Mouse (Mus musculus) layer of hippocampus, postnatal 14 days (tissue): ENCODE results near the gene Car14. TPM values are rescaled to one million over a fixed set of nuclear protein-coding genes. Genes with fewer than 3 reads are reported as not detected.
"Not testable (repeated sequence)": the region's sequence is repeated elsewhere in the genome, so short reads cannot be mapped to it uniquely, and the experiment has no call there.

Experiments used
- DNase-seq, 2 experiments: peaks; one replicate each; pipeline ENCODE4 v3.0.0; 2021 to 2022; ENCODE audit warnings: low spot score in 2 of 2, mixed read lengths in 1 of 2
- long read RNA-seq, 2 experiments: library from polyadenylated mRNA; stranded (forward); transcript quantifications; one replicate each; pipeline ENCODE4 v2.0.0; 2021
- total RNA-seq, 2 experiments: library from RNA; stranded (reverse); gene quantifications; 2 replicates each; pipeline ENCODE4 v1.2.3; 2021

Gene Car14
- 10 to 100 TPM in 1 of 2 experiments, 1 to 10 TPM in 1; 6.8 to 11.9 TPM for total RNA-seq
- long read RNA-seq, experiment 1, partial matches to known transcripts: 0 of 11 reads
- long read RNA-seq, experiment 1, other reads (novel, unspliced or antisense): 11 of 11 reads
- long read RNA-seq, experiment 2, partial matches to known transcripts: 1 of 47 reads
- long read RNA-seq, experiment 2, other reads (novel, unspliced or antisense): 42 of 47 reads

DNA sequence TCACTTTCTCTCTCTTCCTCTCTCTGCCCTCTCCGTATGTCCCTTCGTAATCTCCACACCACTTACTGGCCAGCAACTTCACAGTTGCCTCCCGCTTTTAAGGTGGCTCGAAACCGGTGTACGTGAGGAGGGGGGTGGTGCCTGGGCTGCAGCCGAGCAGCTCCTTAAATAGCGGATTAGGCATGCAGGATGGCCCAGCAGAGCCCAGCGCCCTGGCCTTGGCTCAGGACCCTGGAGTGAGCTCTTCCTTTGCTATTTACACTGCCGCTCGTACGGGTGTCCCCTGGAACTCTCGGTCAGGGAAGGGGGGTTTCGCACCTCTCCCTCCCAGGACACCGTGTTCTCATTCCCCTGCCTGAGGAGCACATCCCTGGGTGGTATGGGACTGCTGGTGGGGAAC is at the start of gene Car14:
Car14 (minus strand) TSS at position 124 of the 400 bp plus-strand sequence.
- DNase-seq: no peak

DNA sequence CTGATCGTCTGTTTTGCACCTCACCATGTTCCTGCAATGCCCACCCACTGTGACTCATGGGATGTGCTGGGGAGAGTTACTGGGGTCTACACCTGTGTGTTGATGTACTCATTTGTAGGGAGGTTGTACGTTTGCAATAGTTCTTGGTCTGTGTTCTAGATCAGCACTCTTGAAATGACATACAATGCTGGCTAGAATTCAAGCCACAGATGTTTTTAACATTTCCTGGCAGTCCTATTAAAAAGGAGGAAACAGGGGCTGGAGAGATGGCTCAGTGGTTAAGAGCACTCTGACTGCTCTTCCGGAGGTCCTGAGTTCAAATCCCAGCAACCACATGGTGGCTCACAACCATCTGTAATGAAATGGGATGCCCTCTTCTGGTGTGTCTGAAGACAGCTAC is 49.0 kb upstream of the Car14 start:
- DNase-seq: no peak

DNA sequence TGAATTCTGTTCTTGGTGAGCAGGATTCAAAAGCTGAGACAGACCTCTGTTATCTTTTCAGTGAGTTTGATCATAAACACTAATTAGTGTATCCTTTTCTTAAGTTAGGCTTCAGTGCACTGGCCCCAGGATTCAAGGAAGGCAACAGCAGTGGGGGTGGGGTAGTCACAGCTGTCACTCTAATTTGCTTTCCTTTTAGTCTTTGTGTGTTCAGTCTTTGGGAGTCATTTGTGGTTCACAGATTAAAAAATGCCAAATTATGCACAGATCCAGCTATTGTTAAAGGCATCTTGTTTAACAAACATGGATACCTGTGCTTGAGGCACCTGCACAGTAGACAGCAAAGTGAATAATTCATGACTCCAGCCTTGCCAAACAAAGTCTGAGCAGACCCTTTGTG is 48.5 kb upstream of the Car14 start:
- no peak for DNase-seq

DNA sequence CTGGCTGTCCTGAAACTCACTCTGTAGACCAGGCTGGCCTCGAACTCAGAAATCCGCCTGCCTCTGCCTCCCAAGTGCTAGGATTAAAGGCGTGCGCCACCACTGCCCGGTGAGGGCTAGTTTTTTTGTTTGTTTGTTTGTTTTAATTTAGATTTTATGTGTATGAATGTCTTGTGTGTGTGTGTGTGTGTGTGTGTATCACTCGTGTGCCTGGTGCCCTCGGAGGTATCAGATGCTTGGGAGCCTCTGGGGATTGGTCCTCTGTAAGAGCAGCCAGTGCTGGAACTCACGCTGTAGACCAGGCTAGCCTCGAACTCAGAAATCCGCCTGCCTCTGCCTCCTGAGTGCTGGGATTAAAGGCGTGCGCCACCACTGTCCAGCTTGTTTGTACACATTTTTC is 47.1 kb upstream of the Car14 start:
- not testable (repeated sequence) for DNase-seq

DNA sequence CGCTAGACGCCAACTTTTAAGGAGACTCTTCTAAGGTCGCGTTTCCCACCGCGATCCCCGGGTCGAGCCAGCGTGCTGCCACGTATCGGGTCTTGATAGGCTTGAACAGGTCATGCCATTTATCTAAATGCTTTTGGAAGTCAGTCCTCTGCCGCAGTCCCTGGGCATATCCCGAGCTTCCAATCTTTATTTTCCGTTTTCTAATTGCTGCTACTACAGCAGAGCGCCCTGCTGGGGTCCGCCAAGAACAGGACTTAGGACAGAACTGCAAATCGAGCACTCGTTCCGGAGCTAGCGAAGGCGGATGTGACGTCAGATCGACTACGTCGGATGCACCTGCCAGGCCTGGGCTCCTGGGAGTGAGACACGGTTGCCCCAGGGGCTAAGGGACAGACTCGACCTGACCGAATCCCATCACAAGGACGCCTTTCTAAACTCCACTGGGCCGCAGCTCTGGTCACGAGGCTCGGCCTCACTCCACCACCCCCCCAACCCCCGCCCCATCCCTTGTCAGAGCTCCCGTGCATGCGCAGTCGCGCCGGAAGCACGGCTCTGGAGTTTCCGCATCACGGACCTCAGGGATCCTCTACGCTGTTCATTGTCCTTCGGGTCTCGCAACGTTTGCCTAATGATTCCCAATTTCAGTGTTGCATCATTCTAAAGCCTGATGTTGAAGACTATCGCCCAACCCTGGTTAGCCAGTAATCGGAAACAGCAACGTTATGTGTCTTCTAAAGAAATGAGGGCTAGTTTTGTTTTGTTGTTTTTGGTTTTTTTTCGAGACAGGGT is 46.5 kb upstream of the Car14 start:
- peak; percentile 92 to 98 for DNase-seq

DNA sequence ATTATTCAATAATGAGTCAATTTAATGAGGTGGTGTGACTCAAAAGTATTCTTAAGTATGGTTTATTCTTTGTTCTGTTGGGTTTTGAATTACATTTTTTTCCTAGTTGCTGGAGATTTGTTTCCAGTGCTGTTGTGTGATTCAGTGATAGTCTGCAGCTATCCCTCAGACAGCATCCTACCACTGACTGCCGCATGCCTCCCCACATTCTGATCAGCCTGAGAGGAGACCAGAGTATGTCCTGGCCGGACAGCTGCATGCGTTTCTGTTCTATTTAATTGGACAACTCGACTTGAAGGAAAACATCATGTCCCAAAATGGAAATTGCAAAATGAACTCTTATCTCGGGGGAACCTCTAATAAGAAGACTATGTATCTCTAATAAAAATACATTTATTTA is 43.8 kb upstream of the Car14 start:
- no peak for DNase-seq

DNA sequence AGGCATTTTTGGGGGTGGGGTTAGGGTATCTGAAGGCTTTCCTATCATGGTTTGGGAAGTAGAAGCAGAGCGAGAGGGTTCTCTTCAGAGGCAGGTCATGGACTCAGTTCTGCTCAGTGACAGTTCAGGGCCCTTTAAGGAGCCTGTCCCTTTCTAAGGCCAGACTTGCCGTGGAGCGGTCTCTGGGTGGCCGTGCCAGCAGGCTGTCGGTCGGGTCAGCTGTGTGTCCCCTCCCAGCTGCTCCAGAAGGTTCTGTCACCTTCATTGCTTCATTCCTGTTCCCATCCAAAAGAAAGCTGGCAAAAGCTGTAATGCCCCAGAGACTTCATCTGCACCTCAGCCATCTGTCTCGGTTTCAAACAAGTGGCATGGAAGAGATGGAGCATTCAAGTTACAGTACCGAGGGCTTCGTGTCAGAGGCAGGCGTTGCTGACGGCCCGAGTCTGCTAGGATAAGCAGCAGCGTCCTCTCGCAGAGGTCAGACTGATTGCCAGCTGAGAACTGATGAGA is 41.3 kb upstream of the Car14 start:
- no peak for DNase-seq

DNA sequence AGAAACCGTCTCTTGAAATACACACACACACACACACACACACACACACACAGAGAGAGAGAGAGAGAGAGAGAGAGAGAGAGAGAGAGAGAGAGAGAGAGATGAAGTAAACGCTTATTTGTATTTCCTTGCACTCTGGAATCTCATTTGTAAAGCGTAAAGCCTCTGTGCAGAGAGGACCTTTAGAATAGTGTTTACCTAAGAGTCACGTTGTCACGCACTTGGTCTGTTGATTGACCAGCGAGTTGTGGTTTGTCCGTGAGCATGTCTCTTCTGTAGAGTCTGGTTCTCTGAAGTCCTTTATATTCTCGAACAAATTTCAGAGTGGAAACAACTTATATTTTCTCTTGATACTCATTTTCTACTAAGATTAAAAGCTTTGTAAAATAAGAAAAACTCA is 40.3 kb upstream of the Car14 start:
- DNase-seq: no peak

DNA sequence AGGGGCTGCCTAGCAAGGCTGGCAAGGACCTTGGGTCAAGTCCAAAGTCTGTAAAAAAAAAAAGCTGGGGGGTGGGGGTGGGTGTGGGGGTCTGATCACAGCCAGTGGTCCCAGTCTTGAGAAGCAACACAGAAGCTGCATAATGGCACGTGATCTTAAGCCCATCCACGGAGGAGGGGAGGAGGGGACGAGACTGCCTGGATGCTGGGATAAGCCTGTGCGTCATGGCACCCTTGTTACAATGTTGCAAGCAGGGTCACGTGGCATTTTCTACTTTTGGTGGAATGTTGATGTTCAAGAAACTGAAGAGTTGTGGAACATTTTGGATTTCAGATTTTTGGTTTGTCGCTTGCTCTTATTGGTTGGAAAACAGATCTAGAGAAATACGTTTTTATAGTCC is 38.7 kb upstream of the Car14 start:
- no peak for DNase-seq

DNA sequence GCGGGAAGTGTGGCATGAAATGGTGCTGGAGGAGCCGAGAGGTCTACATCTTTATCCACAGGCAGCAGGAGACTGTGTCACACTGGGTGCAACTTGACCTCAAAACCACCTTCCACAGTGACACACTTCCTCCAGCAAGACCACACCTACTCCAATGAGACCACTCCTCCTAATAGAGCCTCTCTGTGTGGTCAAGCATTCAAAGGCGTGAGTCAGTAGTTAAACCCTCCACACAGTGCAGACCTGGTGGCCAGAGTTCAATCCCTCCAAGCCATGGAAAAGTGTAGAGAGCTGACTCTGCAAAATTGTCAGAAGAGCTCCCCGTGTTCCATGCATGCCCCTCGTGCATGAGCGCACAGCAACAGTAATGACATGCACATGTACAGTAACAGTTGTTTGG is 38.3 kb upstream of the Car14 start:
- DNase-seq: no peak

DNA sequence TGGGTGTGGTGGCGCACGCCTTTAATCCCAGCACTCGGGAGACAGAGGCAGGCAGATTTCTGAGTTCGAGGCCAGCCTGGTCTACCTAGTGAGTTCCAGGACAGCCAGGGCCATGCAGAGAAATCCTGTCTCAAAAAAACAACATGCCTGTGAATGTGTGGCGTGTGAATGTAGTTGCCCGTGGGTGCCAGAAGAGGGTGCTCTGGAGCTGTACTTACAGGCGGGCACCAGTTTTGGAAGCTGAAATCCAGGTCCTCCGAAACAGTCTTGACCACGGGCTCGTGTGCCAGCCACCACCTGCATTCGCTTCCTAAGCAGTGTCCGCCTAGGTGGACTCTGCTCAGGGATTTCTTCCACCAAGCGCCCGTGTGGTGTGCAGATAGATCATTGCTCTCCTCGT is 34.3 kb upstream of the Car14 start:
- DNase-seq: no peak

DNA sequence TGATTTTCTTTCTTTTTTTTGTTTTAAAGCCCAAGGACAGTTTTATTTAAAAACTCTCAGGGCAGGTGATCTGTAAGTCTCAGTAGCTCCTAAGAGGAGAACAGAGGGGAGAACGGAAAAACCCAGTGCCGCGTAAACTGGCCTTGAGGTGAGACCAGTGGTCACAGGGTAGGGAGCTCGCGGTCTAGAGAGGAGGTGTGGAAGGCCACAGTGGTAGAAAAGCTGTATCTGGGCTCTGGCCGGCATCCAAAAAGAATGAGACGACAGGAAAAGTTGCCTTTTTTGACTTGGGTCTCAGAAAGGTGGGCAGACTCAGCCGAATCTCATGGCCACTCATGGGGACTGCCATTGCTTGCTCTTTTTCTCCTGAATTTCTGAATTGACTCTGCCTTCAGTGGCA is 33.7 kb upstream of the Car14 start:
- no peak for DNase-seq

DNA sequence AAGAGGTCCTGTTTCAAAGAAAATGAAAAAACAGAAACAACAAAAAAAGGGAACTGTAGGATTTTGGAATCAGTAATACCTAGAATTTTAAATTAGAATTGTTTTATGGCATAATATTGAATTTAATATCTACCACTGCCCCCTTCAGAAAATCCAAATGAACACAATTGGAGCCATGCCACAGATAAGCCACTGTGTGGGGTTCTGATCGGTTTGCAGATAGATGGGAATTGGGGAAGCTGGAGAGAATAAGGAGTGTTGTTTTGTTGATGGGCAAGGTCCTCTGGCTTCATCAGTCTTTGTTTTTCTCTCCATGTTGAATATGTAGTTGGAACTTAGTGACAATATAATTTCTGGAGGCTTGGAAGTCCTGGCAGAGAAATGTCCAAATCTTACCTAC is 30.0 kb upstream of the Car14 start:
- no peak for DNase-seq

DNA sequence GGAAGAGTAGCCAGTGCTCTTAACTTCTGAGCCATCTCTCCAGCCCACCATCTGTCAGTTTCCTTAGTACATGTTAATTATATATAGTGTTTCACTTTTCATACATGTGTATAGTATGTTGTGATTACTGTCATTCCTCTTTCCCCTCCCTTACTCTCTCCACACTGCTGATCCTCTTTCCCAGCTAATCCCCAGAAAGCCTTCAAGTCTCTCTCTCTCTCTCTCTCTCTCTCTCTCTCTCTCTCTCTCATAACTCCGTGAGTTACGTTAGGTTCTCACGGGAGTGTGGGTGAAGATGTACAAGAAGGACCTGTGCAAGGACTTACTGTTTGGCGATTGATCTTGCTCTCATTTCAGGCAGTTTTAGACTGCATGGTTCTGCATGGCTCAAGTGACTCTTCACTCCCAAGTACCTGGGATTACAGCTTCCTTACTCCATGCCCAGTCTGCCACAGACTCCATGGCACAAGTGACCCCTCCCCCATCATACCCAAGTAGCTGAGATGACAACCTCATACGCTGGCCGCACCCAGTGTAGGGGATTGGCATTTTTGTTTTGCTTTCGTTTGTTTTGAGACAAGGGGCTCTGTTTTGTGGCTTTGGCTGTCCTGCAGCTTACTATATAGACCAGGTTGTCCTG is 28.7 kb upstream of the Car14 start:
- no peak for DNase-seq

DNA sequence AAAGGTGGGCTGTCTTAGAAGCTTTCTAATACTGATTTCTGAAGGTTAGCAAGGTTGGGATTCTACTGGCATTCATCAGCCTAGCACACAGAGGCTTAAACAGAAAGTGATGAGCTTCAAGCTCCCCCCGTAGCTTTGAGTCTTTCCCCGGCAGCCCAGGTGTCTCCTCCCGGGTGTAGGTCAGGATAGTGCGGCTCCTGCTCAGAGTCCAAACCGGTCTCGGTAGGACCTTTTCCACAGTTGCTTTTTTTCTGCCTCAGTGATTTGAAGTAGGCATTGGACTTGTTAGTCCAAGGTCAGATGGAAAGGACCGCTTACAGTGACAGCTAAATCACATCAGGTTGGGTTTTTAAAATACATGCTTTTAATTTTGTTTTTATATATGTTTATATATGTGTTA is 28.1 kb upstream of the Car14 start:
- no peak for DNase-seq

DNA sequence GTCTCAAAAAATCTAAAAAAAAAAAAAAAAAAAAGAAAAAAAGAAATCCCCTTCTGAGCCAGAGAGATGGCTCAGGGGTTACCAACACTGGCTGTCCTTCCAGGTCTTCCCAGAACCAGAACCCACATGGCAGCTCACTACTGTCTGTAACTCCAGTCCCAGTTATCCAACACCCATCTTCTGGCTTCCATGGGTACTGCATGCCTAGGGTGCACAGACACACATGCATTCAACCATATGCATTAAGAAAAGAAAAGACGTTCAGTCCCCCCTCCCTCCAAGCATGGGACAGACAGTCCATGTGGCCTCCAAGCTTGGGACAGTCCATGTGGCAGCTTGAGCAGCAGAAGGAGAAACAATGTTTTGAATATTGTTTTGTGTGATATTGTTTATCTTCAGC is 27.7 kb upstream of the Car14 start:
- DNase-seq: no peak

DNA sequence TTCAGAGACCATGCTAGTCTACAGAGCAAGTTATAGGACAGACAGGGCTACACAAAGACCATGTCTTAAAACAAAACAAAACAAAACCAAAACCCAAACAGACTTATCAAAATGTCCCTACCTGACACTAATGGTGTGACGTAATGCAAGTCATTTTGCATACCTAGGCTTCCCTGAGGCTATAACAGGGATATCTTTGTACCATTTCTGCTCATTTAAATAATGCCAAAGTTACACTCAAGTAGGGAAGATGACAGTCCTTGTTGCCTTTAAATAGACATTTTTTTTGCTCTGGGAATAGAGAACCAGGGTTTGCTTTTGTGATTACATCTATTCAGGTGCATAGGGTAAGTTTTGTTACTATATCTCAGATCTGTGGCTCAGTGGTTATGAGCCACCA is 27.0 kb upstream of the Car14 start:
- DNase-seq: no peak

DNA sequence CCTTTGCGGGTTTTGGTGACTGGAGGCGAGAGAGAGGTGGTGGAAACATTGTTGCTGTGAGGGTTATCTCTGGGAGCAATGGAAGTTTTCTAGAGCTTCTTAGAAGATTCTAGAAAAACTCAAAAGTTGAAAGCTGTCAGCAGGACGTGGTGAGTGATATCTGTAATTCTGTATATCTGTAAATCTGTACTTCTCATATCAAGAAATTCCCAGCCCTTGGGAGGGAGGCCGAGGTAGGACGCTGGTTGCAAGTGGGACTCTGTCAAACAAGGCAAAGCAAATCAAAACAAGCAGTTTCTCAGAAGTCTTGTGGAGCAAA is 25.9 kb upstream of the Car14 start:
- DNase-seq: no peak

DNA sequence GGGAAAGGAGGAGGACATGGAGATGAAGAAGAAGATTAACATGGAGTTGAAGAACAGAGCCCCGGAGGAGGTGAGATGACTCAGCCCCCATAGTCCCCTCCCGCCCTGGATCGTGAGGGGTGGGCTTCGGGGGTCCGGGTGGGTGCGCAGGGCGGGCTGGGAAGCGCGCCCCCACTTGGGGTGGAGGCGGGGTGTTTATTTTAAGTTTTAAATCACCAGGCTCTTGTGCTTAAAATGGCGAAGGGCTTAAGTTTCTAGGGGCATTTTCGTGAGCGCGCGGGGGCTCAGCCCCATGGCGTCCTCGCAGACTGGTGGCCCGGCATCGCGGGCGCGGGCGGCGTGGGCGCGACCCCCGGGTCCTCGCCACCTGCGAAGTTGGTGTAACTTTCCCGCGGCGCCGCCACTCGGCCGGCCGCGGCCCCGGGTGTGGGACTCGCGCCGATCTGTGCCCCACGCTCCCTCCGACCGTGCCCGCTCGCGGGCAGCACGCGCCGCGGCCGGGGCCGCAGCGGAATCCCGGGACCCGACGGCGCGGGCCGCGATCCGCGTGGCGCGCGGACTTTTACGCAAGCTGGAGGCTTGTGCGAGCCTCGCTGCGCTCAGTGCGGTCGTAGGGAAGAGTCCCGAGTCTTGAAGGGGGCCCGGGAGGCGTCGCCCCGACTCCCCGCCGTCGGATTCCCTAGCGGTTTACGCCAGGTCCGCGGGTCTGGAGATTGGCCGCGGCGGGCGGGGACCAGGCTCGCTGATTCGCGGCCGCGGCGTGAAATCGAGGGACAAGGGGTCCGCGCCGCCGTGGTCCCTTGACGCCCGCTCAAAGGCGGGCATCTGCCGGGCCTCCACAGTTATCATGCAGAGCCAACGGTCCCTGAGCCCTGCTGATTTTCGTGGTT is 25.3 kb upstream of the Car14 start:
- peak in 1 of 2 experiments; percentile 17 for DNase-seq

DNA sequence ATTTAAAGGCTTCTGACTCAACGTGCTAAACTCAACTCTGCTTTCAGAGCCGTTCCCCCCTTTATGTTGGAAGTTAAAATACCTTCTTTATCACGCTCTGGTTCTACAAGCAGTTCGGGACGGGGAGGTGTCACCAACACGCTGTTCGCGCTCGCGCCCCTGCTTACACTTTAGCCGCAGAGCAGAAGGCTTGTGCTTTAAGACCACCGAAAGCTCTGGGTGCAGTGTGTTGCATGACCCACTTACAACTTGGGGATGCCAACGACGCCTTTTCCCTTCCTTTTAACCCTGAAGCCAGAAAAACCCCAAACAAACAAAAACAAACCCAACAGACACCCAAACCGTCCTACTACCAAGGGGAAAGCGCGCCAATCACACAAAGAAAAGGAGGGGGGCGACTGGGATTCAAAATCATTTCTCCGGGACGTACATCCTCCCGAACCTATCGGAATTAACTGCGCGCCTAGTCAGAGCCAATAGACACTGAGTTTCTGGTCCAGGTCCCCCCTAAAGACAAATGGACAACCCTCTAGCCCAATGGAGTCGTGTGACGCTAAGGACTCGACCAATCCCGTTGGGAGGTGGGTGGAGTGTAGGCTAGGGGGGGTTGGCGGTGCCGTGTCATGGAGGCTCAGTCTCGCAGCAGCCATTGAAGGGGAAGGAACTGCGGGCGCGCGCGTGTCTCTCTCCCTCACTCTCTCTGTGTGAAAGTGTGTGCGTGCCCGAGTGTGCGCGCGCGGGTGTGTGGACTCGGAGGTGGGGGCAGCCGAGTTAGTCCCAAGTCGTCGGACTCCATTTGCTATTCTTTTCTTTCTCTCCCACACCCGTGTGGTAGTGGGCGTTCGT is 24.4 kb upstream of the Car14 start, which contains the start of gene Anp32e:
Anp32e (plus strand) TSS at position 589 of the 846 bp plus-strand sequence.
- DNase-seq: peak; percentile 95 to 99
